Mouse (Mus musculus) hindbrain, embryonic 14.5 days (tissue): ENCODE results near the gene Mb. TPM values are rescaled to one million over a fixed set of nuclear protein-coding genes. Genes with fewer than 3 reads are reported as not detected.

ENCODE experiments used
- ATAC-seq: fragments of 200-750 bp; cut with Nextera tagmentation; 2 replicates; pipeline ENCODE4 v1.8.0; 2017; ENCODE audit warnings: moderate number of reproducible peaks, mild to moderate bottlenecking, moderate TSS enrichment, moderate library complexity; ENCODE audit not compliant: low FRiP score
- DNase-seq: peaks from one replicate; pipeline ENCODE4 v3.0.0-alpha.2; 2015; ENCODE audit warnings: low spot score
- H3K27ac ChIP-seq: fragments of 300-500 bp; sonication (generic); 2 replicates; pipeline ENCODE4 v1.5.1; 2014; ENCODE audit warnings: mild to moderate bottlenecking, moderate library complexity
- H3K27me3 ChIP-seq: fragments of 300-500 bp; sonication (generic); 2 replicates; pipeline ENCODE4 v1.6.1; 2014; ENCODE audit warnings: mild to moderate bottlenecking, low read length, mixed read lengths; ENCODE audit not compliant: control insufficient read depth, insufficient read depth
- H3K36me3 ChIP-seq: fragments of 300-500 bp; sonication (generic); replicated peaks from 2 replicates; pipeline ENCODE4 v1.6.1; 2014; ENCODE audit not compliant: control insufficient read depth, insufficient read depth
- H3K4me1 ChIP-seq: fragments of 300-500 bp; sonication (generic); replicated peaks from 2 replicates; pipeline ENCODE4 v1.6.1; 2014; ENCODE audit warnings: antibody characterized with exemption, low read length, mixed read lengths; ENCODE audit not compliant: control insufficient read depth, insufficient read depth
- H3K4me2 ChIP-seq: fragments of 300-500 bp; sonication (generic); replicated peaks from 2 replicates; pipeline ENCODE4 v1.6.1; 2014; ENCODE audit warnings: mild to moderate bottlenecking, moderate library complexity
- H3K4me3 ChIP-seq: fragments of 300-500 bp; sonication (generic); replicated peaks from 2 replicates; pipeline ENCODE4 v1.5.1; 2014; ENCODE audit warnings: mild to moderate bottlenecking, low read length
- H3K9ac ChIP-seq: fragments of 300-500 bp; sonication (generic); 2 replicates; pipeline ENCODE4 v1.6.1; 2014
- H3K9me3 ChIP-seq: fragments of 300-500 bp; sonication (generic); 2 replicates; pipeline ENCODE4 v1.6.1; 2016; ENCODE audit warnings: low read length; ENCODE audit not compliant: control insufficient read depth
- WGBS: fragments of 180-500 bp; shearing (Covaris S2); extraction: QIAGEN DNeasy Blood & Tissue Kit; methylation state at CpG from one replicate; pipeline ENCODE4 v1.1.7; 2014; 5-methylcytosine and 5-hydroxymethylcytosine counted together
- polyA plus RNA-seq: library from polyadenylated mRNA; unstranded; fragments of >200 nt; fragmentation: Nextera tagmentation; extraction: Ambion mirVana; gene quantifications from 2 replicates; pipeline ENCODE4 v1.2.1, GENCODE M21; 2014

Gene Mb
- polyA plus RNA-seq, 1 experiment from 2014 or later, result 0.51 TPM

GRCm38 (mm10) chr15:77025884-77026583 lies 24.4 kb downstream of the Mb start:
- H3K9me3 ChIP-seq, result no peaks in the 10 kb centered on the region
- H3K4me2 ChIP-seq, result no peak overlapping the region
- no peaks in the 10 kb centered on the region for H3K27me3 ChIP-seq
- H3K4me3 ChIP-seq, result no peak overlapping the region
- WGBS, result 56% methylated on average over 5 of the region's 5 CpGs
- ATAC-seq (no peak), DNase-seq (no peak)
- H3K4me1 ChIP-seq, result peaks cover 4% of the 10 kb centered on the region; the same call in 1 of the 2 replicates
- no peak overlapping the region for H3K9ac ChIP-seq
- H3K36me3 ChIP-seq, result no peaks in the 10 kb centered on the region
- no peak overlapping the region for H3K27ac ChIP-seq

GRCm38 (mm10) chr15:77022401-77022957 lies 28.0 kb downstream of the Mb start:
- Histone ChIP-seq H3K4me1 (peaks cover 4% of the 10 kb centered on the region; the same call in 1 of the 2 replicates), H3K4me2 (no peak overlapping the region), H3K9ac (no peak overlapping the region), H3K27ac (no peak overlapping the region), H3K27me3 (no peaks in the 10 kb centered on the region), H3K36me3 (no peaks in the 10 kb centered on the region), H3K4me3 (no peak overlapping the region), H3K9me3 (no peaks in the 10 kb centered on the region)
- 76% methylated on average over 5 of the region's 5 CpGs for WGBS
- DNase-seq (no peak), ATAC-seq (no peak)

- no peak overlapping the region for H3K4me2 ChIP-seq
- H3K4me1 ChIP-seq, result peaks cover 4% of the 10 kb centered on the region; the same call in 1 of the 2 replicates
- H3K9ac ChIP-seq, result no peak overlapping the region
- no peak overlapping the region for H3K27ac ChIP-seq
- no peaks in the 10 kb centered on the region for H3K27me3 ChIP-seq
- no peaks in the 10 kb centered on the region for H3K36me3 ChIP-seq
- no peaks in the 10 kb centered on the region for H3K9me3 ChIP-seq
- 82% methylated on average over 4 of the region's 4 CpGs for WGBS
- no peak for DNase-seq
- no peak overlapping the region for H3K4me3 ChIP-seq
- no peak for ATAC-seq
These were observed 28.6 kb downstream of the Mb start for GRCm38 (mm10) chr15:77021851-77022250.

GRCm38 (mm10) chr15:77021056-77021455 lies 29.4 kb downstream of the Mb start:
- H3K9me3 ChIP-seq, result no peaks in the 10 kb centered on the region
- H3K27me3 ChIP-seq, result no peaks in the 10 kb centered on the region
- DNase-seq (no peak), ATAC-seq (no peak)
- no peak overlapping the region for H3K4me2 ChIP-seq
- H3K27ac ChIP-seq, result no peak overlapping the region
- no peaks in the 10 kb centered on the region for H3K4me1 ChIP-seq
- no peaks in the 10 kb centered on the region for H3K36me3 ChIP-seq
- 94% methylated on average over 3 of the region's 3 CpGs for WGBS
- no peak overlapping the region for H3K9ac ChIP-seq
- no peak overlapping the region for H3K4me3 ChIP-seq

- no peak overlapping the region for H3K4me2 ChIP-seq
- WGBS, result 89% methylated on average over 4 of the region's 4 CpGs
- ATAC-seq, result no peak
- H3K4me1 ChIP-seq, result no peaks in the 10 kb centered on the region
- no peaks in the 10 kb centered on the region for H3K27me3 ChIP-seq
- no peak overlapping the region for H3K9ac ChIP-seq
- no peak for DNase-seq
- no peaks in the 10 kb centered on the region for H3K36me3 ChIP-seq
- no peaks in the 10 kb centered on the region for H3K9me3 ChIP-seq
- no peak overlapping the region for H3K27ac ChIP-seq
- H3K4me3 ChIP-seq, result no peak overlapping the region
These were observed 30.3 kb downstream of the Mb start for GRCm38 (mm10) chr15:77020136-77020535.

DNA sequence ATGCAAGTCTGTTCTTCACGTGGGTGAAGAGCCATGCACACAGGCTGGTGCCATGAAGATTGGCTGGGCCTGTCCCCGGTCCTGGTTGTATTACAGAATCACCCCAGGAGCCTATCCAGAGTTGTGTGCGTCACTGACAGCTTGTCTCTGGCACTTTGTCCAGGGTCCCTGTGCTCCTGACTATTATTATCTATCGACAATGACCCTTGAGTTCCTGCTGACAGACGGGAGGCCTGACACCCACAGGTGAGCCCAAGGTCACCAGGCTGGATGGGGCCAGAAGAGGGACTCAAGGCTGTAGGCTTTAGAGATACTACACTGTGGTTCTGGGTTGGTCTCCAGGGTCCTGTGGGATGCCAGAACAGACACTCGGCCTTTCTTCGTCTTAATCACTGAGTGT lies 30.9 kb downstream of the Mb start:
- Histone ChIP-seq H3K36me3 (no peaks in the 10 kb centered on the region), H3K27me3 (no peaks in the 10 kb centered on the region), H3K4me1 (0 out of 2 replicates have a peak, but pooled peaks cover 6% of the 10 kb centered on the region), H3K9ac (no peak overlapping the region), H3K9me3 (no peaks in the 10 kb centered on the region), H3K4me3 (no peak overlapping the region), H3K27ac (no peak overlapping the region), H3K4me2 (no peak overlapping the region)
- 88% methylated on average over 7 of the region's 7 CpGs for WGBS
- no peak for DNase-seq
- ATAC-seq, result no peak

DNA sequence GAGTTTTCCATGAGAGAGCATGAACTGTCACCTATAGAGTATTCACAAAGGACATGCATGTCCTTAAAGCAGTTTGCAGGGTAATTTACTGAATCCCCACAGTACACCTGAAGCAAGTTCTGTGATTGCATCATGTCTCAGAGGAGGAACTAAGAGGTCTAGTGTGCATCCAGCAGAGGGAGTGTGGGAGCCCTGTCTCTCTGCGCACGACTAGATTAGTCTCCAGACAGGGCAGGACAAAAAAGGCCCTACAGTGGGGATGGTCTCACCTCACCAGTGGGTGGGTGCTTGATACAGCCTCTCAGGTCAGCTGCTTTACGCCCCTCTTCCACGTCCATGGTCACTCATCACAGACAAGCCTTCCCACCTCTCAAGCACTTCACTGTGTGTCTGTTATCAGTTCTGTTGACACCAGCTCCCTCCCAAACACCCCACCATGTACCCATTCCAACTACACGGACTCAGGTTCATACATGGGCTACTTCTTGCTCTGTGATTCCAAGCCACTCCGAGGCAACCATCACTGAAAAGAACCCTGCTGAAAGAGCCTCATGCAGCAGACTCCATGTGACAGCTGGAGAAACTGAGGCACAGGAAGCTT lies 31.6 kb downstream of the Mb start:
- no peak overlapping the region for H3K4me3 ChIP-seq
- H3K27me3 ChIP-seq, result no peaks in the 10 kb centered on the region
- peaks cover 12% of the 10 kb centered on the region; the same call in 1 of the 2 replicates for H3K4me1 ChIP-seq
- WGBS, result 67% methylated on average over 6 of the region's 6 CpGs
- no peaks in the 10 kb centered on the region for H3K36me3 ChIP-seq
- no peak overlapping the region for H3K9ac ChIP-seq
- no peak overlapping the region for H3K27ac ChIP-seq
- H3K4me2 ChIP-seq, result no peak overlapping the region
- no peaks in the 10 kb centered on the region for H3K9me3 ChIP-seq
- no peak for DNase-seq
- ATAC-seq, result no peak

- ATAC-seq (no peak), DNase-seq (no peak)
- Histone ChIP-seq H3K4me1 (peaks cover 19% of the 10 kb centered on the region; the same call in 1 of the 2 replicates), H3K4me2 (no peak overlapping the region), H3K27me3 (no peaks in the 10 kb centered on the region), H3K27ac (no peak overlapping the region), H3K36me3 (no peaks in the 10 kb centered on the region), H3K4me3 (no peak overlapping the region), H3K9me3 (no peaks in the 10 kb centered on the region), H3K9ac (no peak overlapping the region)
These were observed 32.6 kb downstream of the Mb start for GRCm38 (mm10) chr15:77017897-77018296.

DNA sequence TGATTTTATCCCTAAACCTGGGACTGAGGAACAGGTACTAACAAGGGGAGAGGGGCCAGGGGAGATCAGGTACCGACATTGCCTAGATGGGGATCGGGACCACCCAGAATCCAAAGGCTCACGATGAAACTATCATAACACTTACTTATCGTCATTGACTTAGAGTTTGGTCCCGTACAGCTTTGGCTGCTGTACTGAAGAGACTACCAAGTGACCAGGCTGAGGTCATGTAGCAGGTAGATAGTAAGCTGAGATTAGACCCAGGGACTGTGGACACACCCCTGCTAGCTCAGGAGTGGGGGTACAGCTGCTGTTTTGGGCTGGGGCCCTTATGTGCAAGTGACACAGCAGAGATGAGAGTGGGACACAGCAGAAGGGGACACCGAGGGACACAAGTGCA lies 34.0 kb downstream of the Mb start:
- Histone ChIP-seq H3K4me3 (no peak overlapping the region), H3K27me3 (no peaks in the 10 kb centered on the region), H3K9ac (no peak overlapping the region), H3K9me3 (no peaks in the 10 kb centered on the region), H3K27ac (no peak overlapping the region), H3K4me1 (peaks cover 19% of the 10 kb centered on the region; the same call in 1 of the 2 replicates), H3K4me2 (no peak overlapping the region), H3K36me3 (no peaks in the 10 kb centered on the region)
- DNase-seq, result no peak
- ATAC-seq, result no peak
- WGBS, result 95% methylated on average over 6 of the region's 6 CpGs
